Mouse (Mus musculus) spleen, postnatal 14 days (tissue): ENCODE results near the gene Fndc11.
"Not testable (repeated sequence)": the region's sequence is repeated elsewhere in the genome, so short reads cannot be mapped to it uniquely, and the experiment has no call there.

Experiments used
- DNase-seq, 2 experiments: peaks; one replicate each; pipeline ENCODE4 v3.0.0; 2021 to 2022; ENCODE audit warnings: low spot score in 2 of 2

Gene Fndc11

GRCm38 (mm10) chr2:181219538-181220216 lies at the start of gene Fndc11:
Gene Fndc11, plus strand, starts transcription at chr2:181220013.
- peak; percentile 60 to 72 for DNase-seq

GRCm38 (mm10) chr2:181174646-181175045 lies 45.2 kb upstream of the Fndc11 start:
- no peak for DNase-seq

- DNase-seq = no peak
These were observed 41.8 kb upstream of the Fndc11 start for GRCm38 (mm10) chr2:181178015-181178414.

- no peak for DNase-seq
These were observed 41.3 kb upstream of the Fndc11 start for GRCm38 (mm10) chr2:181178471-181178870.

GRCm38 (mm10) chr2:181180898-181181297 lies 38.9 kb upstream of the Fndc11 start:
- no peak for DNase-seq

GRCm38 (mm10) chr2:181186635-181187034 lies 33.2 kb upstream of the Fndc11 start:
- DNase-seq = peak; percentile 69 to 75

GRCm38 (mm10) chr2:181187121-181188000 lies 32.5 kb upstream of the Fndc11 start, which contains the start of gene Ppdpf:
Gene Ppdpf, plus strand, starts transcription at chr2:181187247.
- peak; percentile 84 to 87 for DNase-seq

- peak in 1 of 2 experiments; percentile 17 for DNase-seq
These were observed 31.1 kb upstream of the Fndc11 start for GRCm38 (mm10) chr2:181188681-181189080.

GRCm38 (mm10) chr2:181189321-181189720 lies 30.5 kb upstream of the Fndc11 start:
- DNase-seq = no peak

- not testable (repeated sequence) for DNase-seq
These were observed 28.4 kb upstream of the Fndc11 start for GRCm38 (mm10) chr2:181191385-181191784.

- no peak for DNase-seq
These were observed 27.9 kb upstream of the Fndc11 start for GRCm38 (mm10) chr2:181191936-181192335.

GRCm38 (mm10) chr2:181193044-181193443 lies 26.8 kb upstream of the Fndc11 start:
- no peak for DNase-seq

GRCm38 (mm10) chr2:181196628-181197300 lies 23.0 kb upstream of the Fndc11 start:
- DNase-seq = no peak

- no peak for DNase-seq
These were observed 18.2 kb upstream of the Fndc11 start for GRCm38 (mm10) chr2:181201606-181202005.

GRCm38 (mm10) chr2:181202422-181202821 lies 17.4 kb upstream of the Fndc11 start, which contains the start of gene Ptk6:
Gene Ptk6, minus strand, starts transcription at chr2:181202789.
- DNase-seq = no peak

GRCm38 (mm10) chr2:181202886-181203285 lies 16.9 kb upstream of the Fndc11 start:
- DNase-seq = no peak

- DNase-seq = no peak
These were observed 14.1 kb upstream of the Fndc11 start for GRCm38 (mm10) chr2:181205678-181206077.

GRCm38 (mm10) chr2:181206118-181206517 lies 13.7 kb upstream of the Fndc11 start:
- DNase-seq = no peak

GRCm38 (mm10) chr2:181212389-181213020 lies 7.3 kb upstream of the Fndc11 start:
- DNase-seq = no peak

GRCm38 (mm10) chr2:181213021-181213445 lies 6.8 kb upstream of the Fndc11 start, which contains the start of gene Srms:
Gene Srms, minus strand, starts transcription at chr2:181213185.
- no peak for DNase-seq

- no peak for DNase-seq
These were observed 3.8 kb upstream of the Fndc11 start for GRCm38 (mm10) chr2:181216037-181216436.
